Mouse (Mus musculus): ENCODE data around the gene Atp9a.
A peak's percentile ranks its signal among the peaks of the same experiment; 100 is the strongest.
"Not testable (repeated sequence)": the region's sequence is repeated elsewhere in the genome, so short reads cannot be mapped to it uniquely, and the experiment has no call there.

The Atp9a gene

GRCm38 (mm10) chr2:168742059-168742627 is at the start of gene Atp9a:
Atp9a (minus strand) TSS chr2:168742409.
- peak; percentile 70 to 81 for DNase-seq

DNA sequence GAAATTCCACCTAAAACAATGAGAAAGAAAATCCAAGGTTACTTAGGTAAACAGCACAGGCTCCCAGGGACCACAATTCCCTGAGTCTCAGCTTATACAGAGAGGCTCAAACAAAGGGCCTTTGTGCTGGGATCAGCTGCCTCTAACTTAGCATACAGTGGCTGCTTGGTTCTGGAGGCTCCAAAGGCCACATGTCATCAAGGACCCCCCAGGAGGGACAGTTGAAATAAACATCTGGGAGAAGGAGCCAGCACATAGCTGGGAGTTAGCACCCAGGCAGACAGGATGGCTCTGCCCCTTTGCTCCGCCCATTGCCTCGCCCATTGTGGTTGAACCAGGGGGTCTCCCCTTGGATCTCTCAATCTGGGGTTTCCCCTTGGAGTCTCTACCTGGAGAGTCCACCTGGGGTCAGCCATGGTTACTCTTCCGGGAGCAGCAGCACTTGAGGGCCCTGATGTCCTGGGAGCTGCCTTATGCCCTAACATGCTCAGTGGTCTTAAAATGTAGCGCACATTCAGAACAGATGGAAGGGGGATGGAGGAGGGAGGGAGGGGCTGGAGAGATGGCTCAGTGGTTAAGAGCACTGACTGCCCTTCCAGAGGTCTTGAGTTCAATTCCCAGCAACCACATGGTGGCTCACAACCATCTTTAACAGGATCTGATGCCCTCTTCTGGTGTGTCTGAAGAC is 49.0 kb upstream of the Atp9a start:
- DNase-seq = no peak

DNA sequence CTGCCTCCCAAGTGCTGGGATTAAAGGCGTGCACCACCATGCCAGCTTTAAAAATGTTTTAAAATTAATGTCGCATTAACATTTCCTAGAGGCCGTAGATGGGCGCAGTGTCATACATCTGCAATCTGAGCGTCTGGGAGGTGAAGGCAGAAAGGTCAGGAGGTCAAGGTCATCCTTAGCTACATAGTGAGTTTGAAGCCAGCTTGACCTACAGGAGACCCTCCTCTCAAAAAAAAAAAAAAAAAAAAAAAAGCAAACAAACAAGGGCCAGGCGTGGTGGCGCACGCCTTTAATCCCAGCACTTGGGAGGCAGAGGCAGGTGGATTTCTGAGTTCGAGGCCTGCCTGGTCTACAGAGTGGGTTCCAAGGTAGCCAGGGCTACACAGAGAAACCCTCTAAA is 44.0 kb upstream of the Atp9a start:
- DNase-seq = no peak

- DNase-seq = no peak
Observed at GRCm38 (mm10) chr2:168780596-168780995, 38.4 kb upstream of the Atp9a start.

DNA sequence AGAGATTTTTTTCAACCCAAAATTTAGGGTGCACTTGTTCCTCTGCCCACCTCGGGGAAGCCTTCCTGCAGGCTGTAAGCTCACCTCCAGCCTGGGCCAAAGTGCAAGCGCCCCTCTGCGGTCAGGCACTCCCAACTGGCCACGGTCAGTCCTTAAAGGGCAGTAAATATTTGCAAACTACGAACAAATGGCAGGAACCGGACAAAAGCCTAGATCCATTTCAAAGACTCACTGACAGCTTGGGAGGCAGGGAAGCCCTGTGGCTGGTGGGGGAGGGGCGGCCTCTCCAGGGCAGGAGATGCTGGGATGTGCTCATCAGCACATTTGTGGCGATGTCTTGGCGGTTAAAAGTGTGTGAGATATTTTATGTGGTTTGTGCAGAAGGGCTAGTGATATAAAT is 37.8 kb upstream of the Atp9a start:
- no peak for DNase-seq

DNA sequence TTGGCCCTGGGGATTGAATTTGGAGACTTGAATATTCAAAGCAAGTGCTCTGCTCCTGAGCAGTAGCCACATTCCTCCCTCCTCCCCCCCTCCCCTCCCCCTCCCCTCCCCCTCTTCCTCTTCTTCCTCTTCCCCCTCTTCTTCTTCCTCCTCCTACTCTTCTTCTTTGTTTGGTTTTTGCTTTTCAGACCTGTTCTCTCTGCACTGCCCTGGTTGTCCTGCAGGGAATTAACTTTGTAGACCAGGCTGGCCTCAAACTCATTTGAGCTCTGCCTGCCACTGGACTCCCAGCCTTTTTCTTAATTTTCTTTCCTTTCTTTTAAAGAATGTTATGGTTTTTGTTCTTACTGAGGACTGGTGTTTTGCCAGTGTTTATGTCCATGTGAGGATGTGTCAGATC is 35.3 kb upstream of the Atp9a start:
- no peak for DNase-seq

- DNase-seq = no peak
Observed at GRCm38 (mm10) chr2:168776238-168776637, 34.0 kb upstream of the Atp9a start.

GRCm38 (mm10) chr2:168769259-168769658 is 27.1 kb upstream of the Atp9a start:
- no peak for DNase-seq

GRCm38 (mm10) chr2:168767582-168767981 is 25.4 kb upstream of the Atp9a start, which contains the start of gene Sall4:
Sall4 (minus strand) TSS chr2:168767943.
- DNase-seq = no peak

DNA sequence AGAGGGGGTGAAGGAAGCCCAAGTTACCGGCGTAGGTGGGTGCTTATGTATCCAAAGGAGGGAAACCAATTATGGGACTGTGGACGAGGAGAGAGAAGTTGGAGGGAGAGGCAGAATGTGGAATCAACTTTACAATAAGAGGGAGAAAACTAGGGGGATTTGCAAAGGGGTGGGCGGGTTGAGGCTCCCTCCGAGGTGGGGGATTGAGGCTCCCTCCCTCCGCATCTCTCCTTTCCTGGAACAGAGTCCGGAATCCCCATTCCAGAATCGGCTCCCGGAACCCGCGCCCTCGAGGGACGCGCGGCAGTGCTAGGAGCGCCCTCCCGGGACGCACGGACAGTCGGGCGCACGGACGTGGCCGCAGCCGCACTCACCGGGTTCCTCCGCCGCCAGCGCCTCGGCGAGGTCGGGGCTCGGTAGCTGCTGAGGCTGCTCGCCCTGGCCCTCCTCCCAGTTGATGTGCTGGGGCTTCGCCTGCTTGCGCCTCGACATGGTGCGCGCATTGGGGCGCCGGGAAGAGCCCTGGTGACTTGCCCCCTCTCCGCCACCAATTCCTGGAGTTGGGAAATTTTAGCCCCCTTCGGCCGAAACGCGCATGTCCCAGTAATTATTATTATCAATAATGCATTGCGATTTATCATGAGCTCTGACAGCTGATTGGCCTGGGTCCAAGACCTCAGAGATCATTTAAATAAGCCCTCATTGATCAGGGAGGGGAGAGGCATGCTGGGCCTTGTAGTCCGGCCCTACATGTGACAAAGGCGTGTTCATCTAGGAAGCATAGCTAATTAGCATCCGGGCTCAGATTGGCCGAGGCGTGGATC is 24.5 kb upstream of the Atp9a start:
- no peak for DNase-seq

DNA sequence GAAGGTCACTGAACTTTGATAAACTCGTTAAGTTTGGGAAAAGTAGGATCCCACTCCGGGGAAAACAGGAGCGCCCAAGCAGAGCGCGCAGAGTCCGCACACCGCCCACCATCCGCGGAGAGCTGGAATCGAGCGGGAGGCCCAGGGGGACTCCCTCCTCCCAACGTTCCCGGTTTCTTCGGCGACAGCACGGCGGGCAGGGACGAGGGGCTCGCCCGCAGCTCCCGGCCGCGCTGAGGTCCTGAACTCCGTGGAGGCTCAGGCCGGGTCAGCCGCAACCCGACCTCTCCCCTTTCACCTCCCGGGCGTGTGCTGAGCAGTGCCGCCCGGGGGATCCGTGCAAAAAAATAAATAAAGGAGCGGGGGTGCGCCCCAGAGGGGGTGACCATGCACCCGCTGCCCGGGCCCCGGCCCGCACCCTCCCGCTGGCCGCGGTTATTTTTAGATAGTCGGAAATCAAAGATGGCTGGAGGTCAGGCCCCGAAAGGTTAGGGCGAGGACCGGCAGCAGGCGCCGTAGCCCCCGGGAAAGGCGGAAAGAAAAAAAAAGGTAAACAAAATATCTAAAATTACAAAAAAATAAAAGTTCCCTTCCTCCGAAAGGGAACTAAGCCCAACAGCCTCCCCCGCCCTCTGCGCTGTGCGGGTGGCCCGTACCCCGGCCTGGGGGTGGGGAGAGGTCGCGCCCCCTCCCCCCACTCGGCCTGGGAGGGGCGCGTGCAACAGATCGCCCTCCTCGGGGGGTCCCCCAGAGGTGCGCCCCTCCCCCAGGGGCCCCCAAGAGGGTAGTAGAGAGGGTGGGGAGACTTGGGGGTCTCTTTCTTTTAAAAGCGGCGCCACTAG is 23.7 kb upstream of the Atp9a start:
- no peak for DNase-seq

DNA sequence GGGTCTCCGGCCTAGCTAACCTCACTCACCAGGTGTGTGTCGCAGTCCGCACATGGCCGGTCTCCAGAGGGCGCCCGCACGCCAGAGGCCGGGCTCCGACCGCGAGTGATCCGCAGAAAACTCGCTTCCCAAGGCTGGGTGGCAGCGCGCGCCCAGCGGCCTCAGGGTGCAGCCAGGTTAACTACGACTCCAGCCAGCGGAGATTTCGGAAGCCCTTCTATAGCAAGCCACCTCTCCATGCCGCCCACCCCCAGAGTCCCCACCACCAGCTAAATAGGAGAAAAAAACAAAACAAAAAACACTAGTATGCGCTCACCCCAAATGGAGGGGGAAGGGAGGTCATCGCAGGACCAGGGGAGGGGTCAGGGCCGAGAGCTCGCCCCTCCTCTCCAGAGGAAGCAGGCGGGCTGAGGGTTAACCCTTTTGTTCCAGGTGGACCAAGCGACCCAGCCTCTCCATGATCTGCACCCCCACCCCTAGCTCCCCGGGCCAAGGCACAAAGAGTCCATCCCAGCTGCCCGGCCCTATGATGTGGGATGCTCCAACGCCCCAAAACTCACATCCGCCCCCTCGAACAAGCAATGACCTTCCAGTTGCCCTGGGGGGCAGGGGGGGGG is 23.0 kb upstream of the Atp9a start:
- peak; percentile 45 to 48 for DNase-seq

- no peak for DNase-seq
Observed at GRCm38 (mm10) chr2:168764460-168764867, 22.3 kb upstream of the Atp9a start.

- no peak for DNase-seq
Observed at GRCm38 (mm10) chr2:168763785-168764184, 21.6 kb upstream of the Atp9a start.

DNA sequence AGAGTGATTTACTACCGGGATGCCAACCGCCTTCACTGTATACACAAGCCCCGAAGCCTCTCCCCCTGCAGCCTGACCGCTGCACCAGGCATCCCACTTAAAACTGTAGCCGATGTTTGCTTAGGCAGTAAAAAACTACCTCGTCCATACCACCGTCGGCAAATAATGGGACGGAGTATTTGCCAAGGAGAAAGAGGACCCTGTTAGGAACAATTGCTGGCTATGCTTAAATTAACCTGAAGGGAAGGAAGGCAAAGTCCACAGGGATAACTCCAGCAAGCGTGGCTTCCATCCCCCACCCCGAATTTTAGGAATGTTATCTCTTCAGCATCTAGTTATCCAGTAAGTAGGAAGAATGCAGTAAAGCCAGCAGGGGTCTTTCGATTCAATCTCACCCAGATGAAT is 20.2 kb upstream of the Atp9a start:
- DNase-seq = no peak

DNA sequence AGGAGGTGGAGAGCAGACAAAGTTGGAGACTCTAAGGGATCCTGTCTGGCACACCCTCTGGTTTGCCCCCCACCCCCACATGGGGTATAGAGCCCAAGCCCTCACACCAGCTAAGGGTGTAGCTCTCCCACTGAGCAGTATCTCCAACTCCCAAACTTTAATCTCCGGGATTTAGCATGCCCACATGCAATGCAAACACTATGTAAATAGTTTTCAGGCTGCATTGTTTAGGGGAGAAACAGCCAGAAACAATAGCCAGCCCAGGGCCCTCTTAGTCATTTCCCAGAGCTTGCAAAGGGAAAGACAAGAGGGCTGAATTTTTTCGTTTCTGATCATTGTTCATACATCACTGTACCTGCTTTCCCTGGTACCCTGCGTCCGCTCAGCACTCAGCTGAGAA is 19.7 kb upstream of the Atp9a start:
- no peak for DNase-seq

GRCm38 (mm10) chr2:168761141-168761540 is 18.9 kb upstream of the Atp9a start:
- no peak for DNase-seq

DNA sequence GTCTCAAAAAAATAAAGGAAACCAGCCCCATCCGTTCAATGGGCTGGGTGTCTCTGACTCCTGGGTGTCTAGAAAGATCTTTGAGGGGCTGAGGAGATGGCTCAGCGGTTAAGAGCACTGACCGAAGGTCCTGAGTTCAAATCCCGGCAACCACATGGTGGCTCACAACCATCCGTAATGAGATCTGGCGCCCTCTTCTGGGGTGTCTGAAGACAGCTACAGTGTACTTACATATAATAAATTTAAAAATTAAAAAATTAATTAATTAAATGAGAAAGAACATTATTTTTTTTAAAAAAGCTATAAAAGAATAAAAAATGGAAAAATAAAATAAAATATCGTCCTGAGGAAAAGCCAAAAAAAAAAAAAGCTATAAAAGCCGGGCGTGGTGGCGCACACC is 2.2 kb upstream of the Atp9a start:
- not testable (repeated sequence) for DNase-seq

- peak in 1 of 2 experiments; percentile 64 for DNase-seq
Observed at GRCm38 (mm10) chr2:168742649-168743048, 440 bp upstream of the Atp9a start.

DNA sequence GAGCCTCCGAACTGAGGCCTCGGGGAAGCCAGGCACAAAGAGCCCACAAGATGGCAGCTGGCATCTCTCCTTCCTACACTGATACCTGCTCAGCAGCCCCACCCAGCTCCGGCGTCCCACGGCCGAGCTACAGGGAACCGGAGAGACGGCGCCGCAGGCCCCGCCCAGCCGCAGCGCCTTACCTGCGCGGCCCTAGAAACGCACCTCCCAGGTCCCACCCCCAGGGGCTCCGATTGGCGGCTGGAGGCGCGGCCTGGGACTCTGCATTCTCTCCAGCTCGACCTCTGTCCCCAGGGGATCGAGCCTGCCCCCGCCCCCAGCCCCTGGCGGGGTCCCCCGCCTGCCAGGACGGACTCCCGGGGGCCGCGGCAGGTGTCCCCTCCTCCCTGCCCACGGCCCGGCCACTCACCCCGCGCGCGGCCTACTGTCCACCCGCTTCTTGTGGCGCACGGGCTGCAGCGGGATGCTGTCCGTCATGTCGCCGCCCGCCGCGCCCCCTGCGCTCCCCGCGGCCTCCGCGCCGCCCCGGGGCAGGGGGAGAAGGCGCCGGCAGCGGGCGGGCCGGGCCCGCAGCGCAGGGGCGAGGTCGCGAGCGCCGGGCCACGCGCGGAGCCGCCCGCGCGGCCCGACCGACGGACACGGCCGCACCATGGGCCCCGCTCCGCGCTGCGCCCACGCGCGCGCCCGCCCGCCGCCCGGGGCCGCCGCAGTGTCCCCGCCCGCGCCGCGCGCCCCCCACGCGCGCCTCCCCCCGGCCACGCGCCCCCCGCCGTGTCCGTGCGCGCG is 743 bp downstream of the Atp9a start:
- peak; percentile 82 to 92 for DNase-seq

GRCm38 (mm10) chr2:168740496-168740895 is 1.7 kb downstream of the Atp9a start:
- no peak for DNase-seq

DNA sequence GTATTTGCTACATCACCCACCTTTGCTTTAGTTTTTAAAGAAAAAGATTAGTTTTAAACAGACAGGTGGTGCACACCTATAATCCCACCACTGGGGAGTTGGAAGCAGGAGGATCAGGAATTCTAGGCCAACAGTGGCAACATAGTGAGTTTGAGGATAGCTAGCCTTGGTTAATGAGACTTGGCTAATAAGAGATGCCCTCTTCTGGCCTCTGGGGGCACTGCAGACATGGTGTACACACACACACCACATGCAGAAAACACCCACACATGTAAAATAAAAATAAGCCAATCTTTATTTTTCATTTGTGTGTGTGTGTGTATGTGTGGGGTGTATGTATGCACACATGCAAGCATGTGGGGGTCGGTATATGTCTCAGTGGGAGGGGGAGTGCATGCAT is 3.4 kb downstream of the Atp9a start:
- DNase-seq = no peak
